ENCODE assay signal across 8 mouse cellular contexts in the genomic region with DNA sequence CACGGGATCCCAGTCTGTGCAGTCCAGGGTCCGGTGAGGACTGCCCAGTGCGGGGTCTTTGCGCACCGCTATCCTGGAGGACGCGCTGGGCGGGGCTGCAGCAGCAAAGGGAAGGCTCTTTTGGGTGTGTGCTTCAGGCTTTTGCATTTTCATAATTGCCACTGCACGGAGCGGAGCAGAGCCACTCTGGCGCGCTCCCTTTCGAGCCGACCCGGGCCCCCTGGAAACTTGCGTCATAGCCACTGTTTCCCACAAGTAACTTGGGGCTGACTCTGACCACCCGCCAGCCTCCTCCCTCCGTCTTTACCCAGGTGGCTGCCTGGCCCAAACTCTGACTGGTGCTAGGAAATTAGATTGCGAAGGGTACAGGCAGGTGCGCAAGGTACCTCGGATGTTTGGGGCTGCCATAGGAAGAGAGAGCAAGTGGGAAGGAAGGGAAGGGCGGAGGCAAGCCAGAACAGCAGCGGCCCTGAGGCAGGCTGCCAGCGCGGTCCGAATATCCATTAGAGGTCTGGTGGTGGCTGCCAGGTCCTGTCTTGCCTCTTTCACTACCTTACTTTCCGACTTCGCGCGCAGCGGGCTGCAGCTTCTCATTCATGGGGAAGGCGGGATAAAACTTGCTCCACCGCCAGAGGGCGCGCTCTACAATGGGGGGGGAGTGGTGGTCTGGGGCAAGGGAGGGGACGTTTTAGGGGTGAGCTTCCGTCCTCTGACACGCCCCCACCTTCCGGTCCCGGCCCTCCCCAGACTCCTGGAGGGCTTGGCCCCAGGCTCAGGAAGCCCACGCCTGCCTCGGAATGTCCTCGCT. TPM values are rescaled to one million over a fixed set of nuclear protein-coding genes. Genes with fewer than 3 reads are reported as not detected.
DNase-seq lines count a peak whose midpoint lies in the region; ATAC-seq and TF ChIP-seq lines count a peak whose summit lies in the region.

No protein-coding gene starts in this region.

- H3K36me3 ChIP-seq in intestine, embryonic 15.5 days: no peaks in the 10 kb centered on the region
- peaks cover 15% of the 10 kb centered on the region for H3K36me3 ChIP-seq in limb, embryonic 10.5 days
- H3K36me3 ChIP-seq in midbrain, embryonic 10.5 days: peaks cover 15% of the 10 kb centered on the region
- H3K36me3 ChIP-seq in small intestine, adult 2 months (ENCODE audit: control insufficient read depth, insufficient read depth, low read length): no peaks in the 10 kb centered on the region

- H3K4me2 ChIP-seq in intestine, embryonic 15.5 days (replicated peaks): peak overlapping the region; percentile 93

- ATAC-seq in frontal cortex, adult (ENCODE audit: low TSS enrichment): no peak
- peak; percentile 23 for ATAC-seq in intestine, embryonic 15.5 days

- no peaks in the 10 kb centered on the region for H3K27me3 ChIP-seq in intestine, embryonic 15.5 days (replicated peaks)
- H3K27me3 ChIP-seq in limb, embryonic 10.5 days (ENCODE audit: low read depth, poor library complexity, severe bottlenecking): no peaks in the 10 kb centered on the region
- H3K27me3 ChIP-seq in midbrain, embryonic 10.5 days (ENCODE audit: low read depth, poor library complexity, severe bottlenecking): 0 out of 2 replicates have a peak, but pooled peaks cover 4% of the 10 kb centered on the region
- H3K27me3 ChIP-seq in small intestine, adult 2 months (ENCODE audit: control insufficient read depth, insufficient read depth, low read length): no peaks in the 10 kb centered on the region

- 0 out of 2 replicates have a peak, but pooled peaks have one; percentile 11 for TF ChIP-seq POLR2A in small intestine, adult 2 months (IDR thresholded peaks at IDR 0.05; ENCODE audit: low read depth, low read length)

- H3K9ac ChIP-seq in intestine, embryonic 15.5 days: peak overlapping the region; percentile 72

- peaks cover 20% of the 10 kb centered on the region for H3K4me1 ChIP-seq in intestine, embryonic 15.5 days (replicated peaks)
- H3K4me1 ChIP-seq in limb, embryonic 10.5 days: peaks cover 27% of the 10 kb centered on the region
- H3K4me1 ChIP-seq in midbrain, embryonic 10.5 days: peaks cover 24% of the 10 kb centered on the region
- peaks cover 7% of the 10 kb centered on the region for H3K4me1 ChIP-seq in small intestine, adult 2 months (ENCODE audit: control insufficient read depth, insufficient read depth, insufficient read length, low read length)

- peak; percentile 74; the same call in 1 of the 2 replicates for TF ChIP-seq CTCF in small intestine, adult 2 months (IDR thresholded peaks at IDR 0.05; ENCODE audit: extremely low read depth, insufficient read length, insufficient replicate concordance, low read depth, low read length)

- no peaks in the 10 kb centered on the region for H3K9me3 ChIP-seq in intestine, embryonic 15.5 days
- H3K9me3 ChIP-seq in limb, embryonic 10.5 days (replicated peaks): no peaks in the 10 kb centered on the region
- H3K9me3 ChIP-seq in midbrain, embryonic 10.5 days (replicated peaks): 0 out of 2 replicates have a peak, but pooled peaks cover 4% of the 10 kb centered on the region

- peak; percentile 49 to 53 for DNase-seq in frontal cortex, postnatal 10 days (ENCODE audit: low spot score in 2 of 2)
- peak; percentile 66 for DNase-seq in embryo, embryonic 10.5 days (ENCODE audit: low spot score)
- peak; percentile 65 to 84 for DNase-seq in gastrocnemius, postnatal 4 days (ENCODE audit: low spot score in 2 of 2)
- peak; percentile 86 for DNase-seq in limb, embryonic 10.5 days (ENCODE audit: low spot score)
- peak; percentile 73 for DNase-seq in midbrain, embryonic 10.5 days (ENCODE audit: low spot score)

- WGBS in intestine, embryonic 15.5 days: 1% methylated on average over 43 of the region's 43 CpGs
- WGBS in limb, embryonic 10.5 days: under 1% methylated on average over 43 of the region's 43 CpGs
- 2% methylated on average over 43 of the region's 43 CpGs for WGBS in midbrain, embryonic 10.5 days
- WGBS in small intestine, adult 2 months: 1% methylated on average over 43 of the region's 43 CpGs

- peak overlapping the region; percentile 84 for H3K4me3 ChIP-seq in intestine, embryonic 15.5 days (replicated peaks)
- H3K4me3 ChIP-seq in limb, embryonic 10.5 days: peak overlapping the region; percentile 90
- H3K4me3 ChIP-seq in midbrain, embryonic 10.5 days: peak overlapping the region; percentile 68
- peak overlapping the region; percentile 82 for H3K4me3 ChIP-seq in small intestine, adult 2 months (ENCODE audit: low read depth, low read length)

- peak overlapping the region; percentile 97 for H3K27ac ChIP-seq in intestine, embryonic 15.5 days
- peak overlapping the region; percentile 97 for H3K27ac ChIP-seq in limb, embryonic 10.5 days
- peak overlapping the region; percentile 97 for H3K27ac ChIP-seq in midbrain, embryonic 10.5 days (replicated peaks)
- H3K27ac ChIP-seq in small intestine, adult 2 months (ENCODE audit: insufficient read depth, low read depth, low read length): peak overlapping the region; percentile 71

RNA-seq across cellular contexts. Expression of gene Tfap4, which starts 0.7 kb away (rescaled TPM):
- 10 to 100 TPM; 10.5 to 11.6 TPM for total RNA-seq in gastrocnemius, postnatal 4 days (2021)
- 27.9 and 28.8 TPM in 2 replicates for polyA plus RNA-seq in intestine, embryonic 15.5 days (2015; fragmentation: Nextera tagmentation; extraction: Ambion mirVana)
- 41.4 and 48.5 TPM in 2 replicates for polyA plus RNA-seq in limb, embryonic 10.5 days (2016; fragmentation: Nextera tagmentation; extraction: Ambion mirVana)
- polyA plus RNA-seq in midbrain, embryonic 10.5 days (2016; fragmentation: Nextera tagmentation; extraction: Ambion mirVana): 28.0 and 32.6 TPM in 2 replicates
- 4.0 and 8.3 TPM in 2 replicates for polyA plus RNA-seq in small intestine, adult 2 months (2012; rRNA removed)

RNA-seq across cellular contexts. Expression of gene Srl, which starts 18.7 kb away (rescaled TPM):
- 1,000 to 10,000 TPM; 1,069 to 1,086 TPM for total RNA-seq in gastrocnemius, postnatal 4 days (2021)
- 7.7 and 11.5 TPM in 2 replicates for polyA plus RNA-seq in intestine, embryonic 15.5 days (2015; fragmentation: Nextera tagmentation; extraction: Ambion mirVana)
- 29.4 and 34.3 TPM in 2 replicates for polyA plus RNA-seq in limb, embryonic 10.5 days (2016; fragmentation: Nextera tagmentation; extraction: Ambion mirVana)
- polyA plus RNA-seq in midbrain, embryonic 10.5 days (2016; fragmentation: Nextera tagmentation; extraction: Ambion mirVana): 21.0 and 22.1 TPM in 2 replicates
- polyA plus RNA-seq in small intestine, adult 2 months (2012; rRNA removed): 0.18 and 0.25 TPM in 2 replicates

RNA-seq across cellular contexts. Expression of gene Glis2, which starts 34.2 kb away (rescaled TPM):
- 10 to 100 TPM; 41.4 to 45.9 TPM for total RNA-seq in gastrocnemius, postnatal 4 days (2021)
- 21.4 and 23.5 TPM in 2 replicates for polyA plus RNA-seq in intestine, embryonic 15.5 days (2015; fragmentation: Nextera tagmentation; extraction: Ambion mirVana)
- polyA plus RNA-seq in limb, embryonic 10.5 days (2016; fragmentation: Nextera tagmentation; extraction: Ambion mirVana): 27.0 and 30.7 TPM in 2 replicates
- polyA plus RNA-seq in midbrain, embryonic 10.5 days (2016; fragmentation: Nextera tagmentation; extraction: Ambion mirVana): 23.0 and 23.6 TPM in 2 replicates
- polyA plus RNA-seq in small intestine, adult 2 months (2012; rRNA removed): 8.6 and 10.1 TPM in 2 replicates
